Mouse (Mus musculus) right cerebral cortex, postnatal 36 days (tissue): ENCODE results near the gene Fam57a.
A peak's percentile ranks its signal among the peaks of the same experiment; 100 is the strongest.
"Not testable (repeated sequence)": the region's sequence is repeated elsewhere in the genome, so short reads cannot be mapped to it uniquely, and the experiment has no call there.

ENCODE experiments used
- DNase-seq, 2 experiments: peaks; one replicate each; pipeline ENCODE4 v3.0.0; 2022; ENCODE audit warnings: low spot score in 2 of 2, mixed read lengths in 1 of 2

The Fam57a gene

DNA sequence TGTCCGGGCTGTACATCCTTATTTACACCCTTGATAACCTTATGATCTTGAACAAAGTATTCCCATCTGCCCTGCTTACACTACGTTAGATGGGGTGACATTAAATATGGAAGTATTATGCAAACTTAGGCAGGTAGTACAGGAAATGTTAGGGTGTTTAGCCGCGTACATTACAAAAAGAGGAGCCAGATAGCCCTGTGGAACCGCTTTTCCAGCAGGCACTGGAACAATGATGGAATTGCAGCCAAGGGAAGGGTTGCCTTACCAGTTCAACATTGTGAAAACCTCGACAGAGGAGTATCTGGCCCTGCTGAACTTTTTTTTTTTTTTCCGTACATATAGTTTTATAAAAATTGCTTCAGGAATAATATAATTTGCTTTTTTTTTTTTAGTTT, 672 bp downstream of the Fam57a start:
- DNase-seq, result no peak

DNA sequence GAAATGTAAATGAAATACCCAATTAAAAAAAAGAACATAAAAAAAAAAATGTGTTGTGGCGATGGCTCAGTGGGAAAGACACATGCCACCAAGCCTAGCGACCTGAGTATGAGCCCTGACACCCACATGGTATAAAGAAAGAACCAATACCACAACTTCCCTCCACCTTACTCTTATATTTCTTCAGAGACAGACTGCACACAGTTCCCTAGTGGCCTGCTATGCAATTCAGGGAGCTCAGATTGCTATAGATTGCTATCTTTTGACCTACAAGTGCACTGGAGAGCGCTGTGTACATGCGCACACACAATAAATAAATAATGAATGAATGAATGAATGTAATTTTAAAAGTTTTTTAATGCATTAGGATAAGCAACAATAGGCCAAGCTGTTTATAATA, 4.3 kb downstream of the Fam57a start:
- DNase-seq, result no peak

DNA sequence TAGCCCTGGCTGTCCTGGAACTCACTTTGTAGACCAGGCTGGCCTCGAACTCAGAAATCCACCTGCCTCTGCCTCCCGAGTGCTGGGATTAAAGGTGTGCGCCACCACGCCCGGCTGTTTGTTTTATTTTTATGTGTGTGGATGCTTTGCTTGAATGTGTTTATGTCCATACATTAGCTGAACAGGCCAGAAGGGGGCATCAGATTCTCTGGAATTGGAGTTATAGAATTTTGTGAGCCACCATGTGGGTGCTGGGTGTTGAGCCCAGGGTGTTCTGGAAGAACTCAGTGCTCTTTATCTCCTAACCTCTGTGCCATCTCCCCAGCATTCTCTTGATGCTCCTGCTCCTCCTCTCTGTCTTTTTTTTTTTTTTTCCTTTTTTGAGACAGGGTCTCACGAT, 7.4 kb downstream of the Fam57a start:
- no peak for DNase-seq

DNA sequence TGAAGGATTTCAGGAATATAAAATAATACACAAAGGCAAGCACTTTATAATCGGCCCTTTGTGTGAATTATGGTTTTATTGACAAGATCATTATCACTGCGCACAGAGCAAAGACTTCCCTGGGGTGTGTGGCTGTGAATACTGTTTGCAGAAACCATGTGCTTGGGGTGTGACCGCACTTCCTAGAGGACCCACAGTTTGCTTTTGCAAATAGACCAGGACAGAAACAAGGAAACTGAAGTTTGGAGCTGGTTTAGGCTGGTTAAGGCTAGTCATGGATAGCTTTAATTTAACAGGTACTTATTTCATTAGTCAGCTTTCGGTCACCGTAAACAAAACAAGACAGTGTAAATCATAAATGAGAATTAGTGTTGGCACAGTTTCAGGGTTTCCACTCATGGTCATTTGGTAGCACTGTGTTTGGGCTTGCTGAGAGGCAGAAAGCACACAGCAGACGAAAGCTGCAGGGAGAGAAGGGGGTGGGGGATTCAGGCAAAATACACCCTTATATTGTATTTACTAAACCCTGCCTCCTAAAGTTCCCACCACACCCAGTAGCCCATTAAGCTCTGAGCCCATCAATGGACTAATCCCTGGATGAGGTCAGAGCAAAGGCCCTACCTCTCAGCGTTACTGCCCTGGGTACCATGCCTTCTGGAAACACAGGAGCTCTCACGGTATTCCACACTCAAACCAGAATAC, 17.0 kb downstream of the Fam57a start:
- no peak for DNase-seq

DNA sequence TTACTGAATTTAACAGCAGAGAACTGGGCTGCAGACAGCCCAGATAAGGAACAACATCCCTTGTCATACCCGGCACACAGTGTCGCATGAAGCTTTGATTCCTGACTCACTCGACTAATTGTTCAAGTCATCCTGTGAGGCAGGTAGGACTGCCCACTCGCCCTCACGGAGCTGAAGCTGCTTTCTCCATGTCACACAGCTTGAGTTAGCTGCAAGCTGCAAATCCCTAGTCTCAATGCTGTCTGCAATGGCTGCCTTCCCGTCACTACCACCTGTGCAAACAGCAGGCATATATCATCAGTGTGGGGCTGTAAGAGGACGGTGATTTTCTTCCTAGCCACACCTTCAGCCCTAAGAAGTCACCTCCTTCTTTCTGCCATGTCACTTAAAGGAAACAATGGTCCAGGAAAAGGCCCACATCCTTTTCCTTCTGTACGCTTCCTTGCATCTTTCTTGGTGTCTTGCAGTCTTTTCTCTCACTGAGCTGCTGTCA, 17.6 kb downstream of the Fam57a start:
- no peak for DNase-seq

DNA sequence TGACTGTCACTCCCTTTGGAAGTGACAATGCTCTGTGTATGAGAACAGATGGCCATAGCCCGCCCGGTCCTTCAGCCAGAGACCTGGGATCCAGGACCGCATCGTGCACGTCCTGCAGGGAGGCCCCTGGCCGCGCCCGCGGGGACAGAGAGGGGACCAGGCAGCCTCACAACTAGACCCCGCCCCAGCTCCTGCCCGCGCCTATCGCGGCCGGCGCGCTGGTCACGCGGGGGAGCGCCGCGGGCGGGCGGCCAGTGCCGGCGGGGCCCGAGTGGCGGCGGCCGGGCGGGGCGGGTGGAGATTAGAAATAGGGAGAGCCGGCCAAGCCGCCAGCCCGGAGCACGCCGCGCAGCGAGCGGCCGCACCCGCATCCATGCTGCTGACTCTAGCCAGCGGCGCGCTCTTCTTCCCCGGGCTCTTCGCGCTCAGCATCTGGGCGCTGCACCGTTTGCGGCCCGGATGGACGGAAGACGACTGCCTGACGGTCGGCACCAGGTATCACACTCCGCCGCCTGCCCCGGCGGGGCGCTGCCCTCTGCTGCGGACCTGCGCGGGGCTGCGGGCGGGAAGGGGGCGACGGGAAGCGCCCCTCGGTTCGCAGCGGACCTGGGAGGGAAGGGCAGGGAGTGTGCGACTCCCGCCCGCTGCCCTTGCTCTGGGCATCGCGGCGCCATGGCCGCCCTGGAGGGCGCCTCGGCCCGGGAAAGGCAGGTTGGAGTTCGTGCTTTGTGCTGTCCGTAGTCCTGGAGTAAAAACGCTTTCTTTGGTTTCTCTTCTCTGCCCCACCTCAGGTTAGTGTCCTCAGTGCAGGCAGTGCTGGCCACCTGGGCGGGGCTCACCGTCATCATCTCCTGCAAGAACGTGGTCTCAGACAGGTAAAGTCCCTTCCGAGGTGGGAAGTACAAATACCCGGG, 22.5 kb downstream of the Fam57a start:
- DNase-seq, result peak; percentile 70 to 81

DNA sequence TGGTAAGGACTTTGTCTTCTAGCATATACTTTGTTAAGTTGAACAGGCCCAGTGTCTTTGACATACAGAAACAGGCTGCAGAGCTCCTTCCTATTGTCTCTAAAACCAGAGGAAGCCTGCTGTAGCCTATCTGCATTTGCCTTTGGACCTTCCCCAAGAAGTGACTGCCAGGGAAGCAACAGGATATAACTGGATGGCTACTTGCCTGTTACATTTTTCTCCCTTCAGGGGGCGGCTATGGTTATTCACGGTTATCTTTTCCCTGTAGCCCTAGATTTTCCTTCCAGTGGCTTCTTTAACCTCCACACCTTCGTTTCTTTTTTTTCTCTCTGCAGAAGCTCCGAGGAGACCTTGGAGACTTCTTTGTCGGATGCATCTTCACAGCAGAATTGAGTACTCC, 27.3 kb downstream of the Fam57a start:
- DNase-seq, result no peak

DNA sequence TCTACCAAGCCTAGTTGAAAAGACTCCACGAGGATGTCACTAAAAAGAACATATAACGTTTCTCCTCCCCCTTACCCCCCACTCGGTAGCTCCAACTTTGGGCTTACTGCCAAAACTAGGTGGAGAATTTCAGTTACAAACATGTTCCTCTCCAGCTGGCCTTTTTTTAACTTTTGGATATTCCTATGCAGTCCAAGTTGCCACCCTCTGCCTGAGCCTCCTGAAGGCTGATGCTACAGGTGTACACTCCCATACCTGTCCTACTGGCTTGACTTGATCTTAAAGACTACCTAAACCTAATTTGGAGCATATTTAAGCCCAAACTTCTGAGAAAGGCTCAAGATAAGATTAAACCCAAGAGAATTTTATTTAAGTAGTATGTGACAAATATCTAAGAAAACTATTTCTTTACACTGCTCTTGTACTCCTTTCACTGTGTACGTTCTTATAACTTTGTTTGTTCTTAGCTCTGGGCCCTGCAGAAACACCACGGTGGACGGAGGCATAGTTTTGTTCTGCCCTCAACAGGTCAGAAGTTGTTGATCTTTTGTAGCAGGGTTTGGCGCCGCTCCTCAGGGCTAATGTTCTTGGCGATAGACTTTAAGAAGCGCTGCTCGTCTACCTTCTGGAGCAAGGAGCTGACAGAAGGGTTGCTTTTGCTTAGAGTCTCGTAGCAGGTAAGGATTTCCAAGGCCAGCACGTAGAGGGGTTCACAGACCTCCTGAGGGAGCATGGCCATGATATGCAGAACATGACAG, 30.9 kb downstream of the Fam57a start:
- no peak for DNase-seq

DNA sequence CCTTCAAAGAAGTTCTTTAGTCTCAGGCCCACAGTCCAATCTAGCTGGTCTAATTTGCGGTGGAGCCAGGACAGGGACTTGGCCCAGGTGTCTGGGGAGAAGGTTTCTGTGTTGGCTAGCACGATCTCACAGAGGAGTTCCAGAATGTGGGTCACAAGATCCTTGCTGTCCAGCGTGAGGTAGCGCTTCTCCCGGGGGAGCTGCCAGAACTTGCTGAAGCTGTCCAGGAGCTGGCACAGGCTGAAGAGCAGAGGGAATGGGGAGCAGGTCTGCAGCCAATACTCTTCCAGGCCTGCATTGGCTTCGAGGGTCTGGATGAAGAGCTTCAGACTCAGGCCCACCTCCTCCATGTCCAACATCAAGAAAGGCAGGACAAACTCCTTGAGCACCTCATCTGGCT, 32.1 kb downstream of the Fam57a start:
- DNase-seq, result not testable (repeated sequence)

DNA sequence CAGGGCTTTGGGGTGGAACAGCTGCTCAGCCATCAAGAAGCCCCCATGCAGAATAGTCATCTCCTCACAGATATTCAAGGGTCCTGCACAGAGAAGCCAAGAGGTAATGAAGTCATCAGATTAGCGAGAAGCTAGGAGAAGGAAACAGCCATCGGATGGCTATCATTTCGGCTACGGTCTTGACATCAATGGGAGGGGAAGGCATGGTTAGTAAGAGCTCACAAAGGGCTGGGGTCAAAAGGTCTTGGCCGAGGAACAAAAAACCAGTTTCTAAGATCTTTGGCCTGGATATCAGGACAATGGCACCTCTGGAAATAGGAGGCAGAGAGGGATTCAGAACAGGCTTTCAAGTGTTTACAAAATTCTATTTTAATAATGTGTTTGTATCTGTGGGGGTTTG, 34.4 kb downstream of the Fam57a start:
- no peak for DNase-seq

DNA sequence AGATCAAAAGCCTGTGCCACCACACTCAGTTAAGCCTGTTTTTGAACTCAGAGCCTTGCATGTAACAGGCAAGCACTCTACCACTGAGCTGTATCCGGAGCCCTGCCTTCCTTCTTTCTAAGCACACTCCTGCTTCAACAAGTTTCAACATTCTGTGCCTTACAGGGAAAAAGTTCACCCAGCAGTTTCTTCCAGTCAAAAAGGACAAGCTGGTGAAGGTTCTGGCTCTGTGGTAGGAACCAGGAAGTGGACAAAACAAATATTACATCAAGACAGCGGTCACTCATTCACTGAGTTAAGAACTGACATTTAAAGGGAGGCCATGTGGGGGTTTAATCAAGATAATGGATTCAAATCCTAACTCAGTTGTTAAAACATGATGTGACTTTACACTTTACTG, 35.5 kb downstream of the Fam57a start:
- no peak for DNase-seq

DNA sequence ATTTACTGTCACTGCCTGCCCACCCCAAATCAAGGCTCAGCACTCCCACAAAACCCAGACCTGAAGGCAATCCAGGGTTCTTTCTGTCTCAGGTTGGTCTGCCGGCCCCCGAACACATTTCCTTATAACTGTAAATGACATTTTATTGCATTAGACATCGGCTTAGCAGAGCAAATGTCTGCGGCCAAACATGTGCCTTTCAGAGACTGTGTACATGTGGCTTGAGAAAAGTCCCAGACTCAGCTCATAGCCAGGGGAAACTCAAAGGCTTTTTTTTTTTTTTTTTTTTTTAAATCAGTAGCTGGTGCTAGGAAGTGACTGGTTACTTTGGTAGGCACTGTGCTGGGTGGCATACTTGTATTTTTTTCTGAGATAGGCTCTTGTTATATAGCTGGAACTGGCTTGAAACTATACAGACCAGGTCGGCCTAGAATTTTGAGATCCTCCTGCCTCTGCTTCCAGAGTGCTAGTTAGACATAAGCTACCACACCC, 36.6 kb downstream of the Fam57a start:
- no peak for DNase-seq

DNA sequence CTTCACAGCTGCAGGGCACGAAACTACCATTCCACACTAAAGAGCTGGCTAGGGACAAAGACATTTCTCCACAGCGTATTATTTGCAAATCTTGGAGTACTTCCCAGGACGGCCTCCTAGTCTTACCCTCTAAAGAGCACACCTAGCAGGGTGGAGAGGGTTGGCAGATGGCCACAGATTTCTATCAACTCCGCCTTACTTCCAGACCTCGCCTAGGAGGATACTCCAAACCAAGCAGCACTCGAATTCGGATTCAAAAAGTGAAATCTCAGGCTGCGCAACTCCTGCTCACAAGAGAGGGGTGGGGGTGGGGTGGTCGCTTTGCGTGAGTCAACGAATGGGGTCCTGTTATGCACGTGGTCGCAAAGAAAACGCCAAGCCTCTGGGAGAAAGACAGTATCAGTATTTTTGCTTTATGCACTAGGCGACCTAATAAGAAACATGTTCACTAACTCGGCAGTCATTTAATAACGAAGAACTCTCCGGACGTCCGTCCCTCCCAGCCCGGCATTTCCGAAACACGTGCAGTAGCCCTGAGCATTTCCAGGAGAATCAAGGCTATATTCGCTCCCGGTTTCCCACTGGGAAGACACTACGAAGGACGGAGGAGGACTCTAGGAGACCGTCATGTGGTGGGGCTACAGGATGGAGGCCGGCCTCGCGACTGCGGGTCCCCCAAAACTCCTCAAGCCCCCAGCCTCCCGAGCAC, 37.4 kb downstream of the Fam57a start:
- no peak for DNase-seq

DNA sequence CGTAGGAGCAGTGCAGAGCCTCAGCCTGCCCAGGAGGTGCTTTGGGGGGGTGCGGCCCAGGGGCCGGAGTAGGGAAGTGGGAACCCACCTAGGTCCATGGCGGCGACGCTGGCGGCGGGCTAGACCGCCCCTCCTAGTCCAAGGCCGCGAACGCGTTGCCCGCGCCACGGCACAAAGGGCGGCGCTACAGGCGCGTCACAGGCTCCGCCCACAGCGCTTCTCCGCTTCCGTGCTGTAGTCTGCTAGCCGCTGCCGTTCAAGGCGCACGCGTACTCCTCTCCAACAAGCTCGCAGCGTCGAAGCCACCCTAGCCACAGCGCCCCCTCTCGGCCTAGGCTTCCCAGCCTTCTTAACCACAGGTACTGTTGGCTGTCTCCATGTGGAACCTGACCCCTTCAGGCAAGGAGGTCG, 37.9 kb downstream of the Fam57a start, which contains the start of the genes Dbil5 and Gemin4:
TSS of gene Dbil5 (plus strand) at position 219 of the 411 bp plus-strand sequence.
TSS of gene Gemin4 (minus strand) at position 275 of the 411 bp plus-strand sequence.
- peak; percentile 96 for DNase-seq

DNA sequence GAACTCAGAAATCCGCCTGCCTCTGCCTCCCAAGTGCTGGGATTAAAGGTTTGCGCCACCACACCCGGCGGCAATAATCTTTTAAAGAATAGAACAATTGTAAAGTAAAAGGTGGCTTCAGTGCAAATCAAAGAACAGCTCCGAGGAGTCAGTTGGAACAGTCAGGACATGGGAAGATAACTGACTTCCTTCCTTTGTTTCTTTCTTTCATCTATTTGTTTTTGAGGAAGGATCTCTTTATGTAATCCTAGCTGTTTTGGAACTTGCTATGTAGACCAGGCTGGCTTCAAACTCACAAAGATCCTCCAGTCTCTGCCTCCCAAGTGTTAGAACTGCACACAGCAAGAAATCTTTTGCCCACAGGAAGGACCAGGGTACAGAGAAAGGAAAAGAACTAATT, 45.2 kb downstream of the Fam57a start:
- no peak for DNase-seq

DNA sequence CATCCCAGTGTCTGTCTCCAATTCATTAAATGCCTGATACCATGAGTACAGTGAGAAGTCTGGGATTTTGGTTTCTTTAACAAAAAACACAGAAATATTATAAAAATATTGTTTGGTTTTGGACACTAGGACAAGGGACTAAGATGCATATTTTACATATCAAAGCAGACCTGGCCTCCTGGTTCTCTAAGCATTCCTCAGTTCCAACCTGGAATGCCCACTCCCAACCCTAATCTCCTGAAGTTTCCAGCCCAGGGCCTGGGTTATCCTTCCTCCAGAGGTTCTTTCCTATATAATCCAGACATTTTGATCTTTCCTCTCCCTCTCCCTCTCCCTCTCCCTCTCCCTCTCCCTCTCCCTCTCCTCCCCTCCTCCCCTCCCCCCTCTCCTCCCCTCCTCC, 45.6 kb downstream of the Fam57a start:
- DNase-seq, result no peak

DNA sequence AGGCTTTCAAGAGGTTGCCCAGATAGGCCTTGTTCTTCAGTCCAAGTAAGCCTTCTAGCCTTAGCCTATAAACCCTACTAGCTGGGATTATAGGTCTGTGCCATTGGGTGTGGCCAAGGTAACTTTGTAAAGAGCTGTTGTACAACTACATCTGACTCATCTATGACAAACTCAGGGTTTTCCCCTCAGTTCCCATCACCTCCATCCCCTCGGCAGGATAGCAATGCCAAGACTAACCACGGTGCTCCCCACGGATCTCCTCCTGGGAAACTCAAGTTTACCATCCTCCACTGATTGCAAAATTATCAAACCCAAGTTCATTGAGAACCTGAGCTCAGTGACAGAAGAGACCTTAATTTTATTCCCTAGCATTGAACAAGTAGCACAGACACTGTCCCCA, 56.7 kb downstream of the Fam57a start:
- no peak for DNase-seq

DNA sequence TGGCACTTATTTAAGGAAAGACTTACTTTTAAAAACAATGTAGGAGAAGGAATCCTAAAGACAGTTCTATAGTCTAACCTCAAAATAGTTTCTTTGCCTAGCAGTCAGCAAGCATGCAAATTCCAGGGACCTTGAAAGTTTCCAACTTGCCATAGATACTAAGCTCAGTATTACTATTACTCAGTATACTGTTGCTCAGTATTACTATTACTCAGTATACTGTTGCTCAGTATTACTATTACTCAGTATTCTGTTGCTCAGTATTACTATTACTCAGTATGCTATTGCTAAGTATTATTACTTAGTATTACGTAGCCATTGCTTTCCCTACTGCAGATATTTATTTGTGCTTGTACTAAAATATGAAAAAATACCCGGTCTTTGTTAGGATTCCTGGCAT, 60.3 kb downstream of the Fam57a start:
- DNase-seq, result no peak

DNA sequence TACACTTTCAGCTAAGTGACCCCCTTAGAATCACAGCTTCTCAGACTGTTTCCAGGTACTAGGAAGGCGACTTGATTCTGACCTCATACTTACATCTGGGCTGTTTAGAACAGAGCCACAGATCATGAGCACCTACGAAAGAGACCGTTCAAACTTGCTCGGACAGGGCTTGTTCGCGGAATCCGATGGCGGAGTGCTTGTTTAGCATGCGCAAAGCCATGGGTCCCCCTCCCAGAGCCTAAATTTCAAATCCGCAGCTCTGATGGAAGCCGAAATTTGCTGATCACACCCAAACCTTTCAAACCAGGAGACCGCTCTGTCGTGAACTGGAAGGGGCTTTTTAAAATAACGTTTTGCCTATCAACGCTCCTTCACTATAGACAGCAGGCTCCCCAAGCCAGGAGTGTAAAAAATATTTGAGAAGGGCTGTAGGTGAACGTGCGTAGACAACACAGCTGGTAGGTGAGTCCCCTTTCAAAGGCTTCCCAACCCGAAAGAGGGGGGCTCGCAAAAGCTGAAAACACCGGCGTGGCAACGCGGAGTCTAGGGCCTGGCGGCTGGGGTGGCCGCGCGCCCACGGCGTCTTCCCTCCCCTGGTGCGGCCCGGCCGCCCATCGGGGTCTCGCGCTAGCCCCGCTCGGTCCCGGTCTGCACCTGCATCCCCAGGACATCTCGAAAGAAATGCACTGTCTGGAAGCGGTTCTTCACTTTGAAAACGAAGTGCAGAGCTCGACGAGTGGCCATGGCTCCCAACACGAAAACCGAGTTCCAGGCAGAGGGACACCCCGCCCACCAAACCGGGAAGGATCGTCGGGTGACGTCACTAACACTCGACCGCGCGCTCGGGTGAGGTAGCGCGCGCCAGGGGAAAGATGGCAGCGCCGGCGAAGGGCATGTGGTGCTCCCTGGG, 63.7 kb downstream of the Fam57a start, which contains the start of the genes Mrm3 and Glod4:
TSS of gene Mrm3 (plus strand) at position 815 of the 910 bp plus-strand sequence.
TSS of gene Glod4 (minus strand) at position 825 of the 910 bp plus-strand sequence.
- peak; percentile 82 to 83 for DNase-seq
